Mouse (Mus musculus) bone marrow, adult 2 months (tissue): ENCODE results near the gene Kif27.

Experiments
- CTCF ChIP-seq: fragments of 200-500 bp; IDR thresholded peaks from 2 replicates; pipeline ENCODE4 v1.5.1; 2011; ENCODE audit warnings: low read length, control low read depth; ENCODE audit not compliant: control insufficient read depth, insufficient read depth
- POLR2A ChIP-seq: fragments of 200-500 bp; IDR thresholded peaks from 2 replicates; pipeline ENCODE4 v1.6.1; 2011; ENCODE audit warnings: low read depth, mild to moderate bottlenecking, control low read depth, low read length, borderline replicate concordance; ENCODE audit not compliant: control insufficient read depth

GRCm38 (mm10) chr13:58273411-58274258 lies 85.3 kb downstream of the Kif27 start:
- TF ChIP-seq POLR2A (no peak), CTCF (no peak)
